Mouse (Mus musculus): ENCODE data around the gene Skil. TPM values are rescaled to one million over a fixed set of nuclear protein-coding genes. Genes with fewer than 3 reads are reported as not detected.

Gene Skil
- total and polyA plus RNA-seq, 2 experiments from 2014 or later: 28.5 to 39.4 TPM

GRCm38 (mm10) chr3:31100026-31100425 lies 5.2 kb downstream of the Skil start:
- ATAC-seq (ENCODE audit: low FRiP score) (no peak), DNase-seq (ENCODE audit: low spot score) (no peak)
- Histone ChIP-seq H3K27ac (ENCODE audit: low read depth, low read length) (no peak overlapping the region), H3K9ac (replicated peaks; ENCODE audit: low read length, poor library complexity, severe bottlenecking) (no peak overlapping the region), H3K27me3 (ENCODE audit: insufficient read depth, low read length) (no peaks in the 10 kb centered on the region), H3K4me1 (ENCODE audit: insufficient read depth, low read length) (peaks cover 17% of the 10 kb centered on the region), H3K36me3 (ENCODE audit: insufficient read depth, low read length) (peaks cover 2% of the 10 kb centered on the region; the same call in 1 of the 2 replicates), H3K4me2 (ENCODE audit: low read depth, low read length, poor library complexity, severe bottlenecking) (peak overlapping the region; percentile 34; the same call in 1 of the 2 replicates), H3K4me3 (ENCODE audit: low read depth, low read length) (no peak overlapping the region), H3K9me3 (ENCODE audit: low read length) (no peaks in the 10 kb centered on the region)
- 82% methylated on average over 5 of the region's 5 CpGs for WGBS
- no peak for TF ChIP-seq CTCF (IDR thresholded peaks at IDR 0.05)

- ATAC-seq (ENCODE audit: low FRiP score) (no peak), DNase-seq (ENCODE audit: low spot score) (no peak)
- Histone ChIP-seq H3K4me3 (ENCODE audit: low read depth, low read length) (no peak overlapping the region), H3K9ac (replicated peaks; ENCODE audit: low read length, poor library complexity, severe bottlenecking) (no peak overlapping the region), H3K4me2 (ENCODE audit: low read depth, low read length, poor library complexity, severe bottlenecking) (no peak overlapping the region), H3K9me3 (ENCODE audit: low read length) (no peaks in the 10 kb centered on the region), H3K4me1 (ENCODE audit: insufficient read depth, low read length) (peaks cover 17% of the 10 kb centered on the region), H3K27me3 (ENCODE audit: insufficient read depth, low read length) (no peaks in the 10 kb centered on the region), H3K36me3 (ENCODE audit: insufficient read depth, low read length) (peaks cover 2% of the 10 kb centered on the region; the same call in 1 of the 2 replicates), H3K27ac (ENCODE audit: low read depth, low read length) (no peak overlapping the region)
- no peak for TF ChIP-seq CTCF (IDR thresholded peaks at IDR 0.05)
- 95% methylated on average over 3 of the region's 3 CpGs for WGBS
These were observed 5.9 kb downstream of the Skil start for GRCm38 (mm10) chr3:31100802-31101201.

GRCm38 (mm10) chr3:31104936-31105335 lies 10.1 kb downstream of the Skil start:
- Histone ChIP-seq H3K27me3 (ENCODE audit: insufficient read depth, low read length) (no peaks in the 10 kb centered on the region), H3K4me2 (ENCODE audit: low read depth, low read length, poor library complexity, severe bottlenecking) (no peak overlapping the region), H3K9ac (replicated peaks; ENCODE audit: low read length, poor library complexity, severe bottlenecking) (no peak overlapping the region), H3K36me3 (ENCODE audit: insufficient read depth, low read length) (no peaks in the 10 kb centered on the region), H3K9me3 (ENCODE audit: low read length) (no peaks in the 10 kb centered on the region), H3K4me1 (ENCODE audit: insufficient read depth, low read length) (peaks cover 6% of the 10 kb centered on the region; the same call in 1 of the 2 replicates), H3K4me3 (ENCODE audit: low read depth, low read length) (no peak overlapping the region), H3K27ac (ENCODE audit: low read depth, low read length) (no peak overlapping the region)
- DNase-seq (ENCODE audit: low spot score): no peak
- 84% methylated on average over 6 of the region's 6 CpGs for whole genome bisulfite sequencing
- no peak for ATAC-seq (ENCODE audit: low FRiP score)
- TF ChIP-seq CTCF (IDR thresholded peaks at IDR 0.05): no peak

GRCm38 (mm10) chr3:31106597-31106996 lies 11.7 kb downstream of the Skil start:
- DNase-seq (ENCODE audit: low spot score) (no peak), ATAC-seq (ENCODE audit: low FRiP score) (no peak)
- no peak for TF ChIP-seq CTCF (IDR thresholded peaks at IDR 0.05)
- Histone ChIP-seq H3K9ac (replicated peaks; ENCODE audit: low read length, poor library complexity, severe bottlenecking) (no peak overlapping the region), H3K27me3 (ENCODE audit: insufficient read depth, low read length) (no peaks in the 10 kb centered on the region), H3K4me2 (ENCODE audit: low read depth, low read length, poor library complexity, severe bottlenecking) (no peak overlapping the region), H3K4me1 (ENCODE audit: insufficient read depth, low read length) (0 out of 2 replicates have a peak, but pooled peaks cover 2% of the 10 kb centered on the region), H3K4me3 (ENCODE audit: low read depth, low read length) (no peak overlapping the region), H3K36me3 (ENCODE audit: insufficient read depth, low read length) (no peaks in the 10 kb centered on the region), H3K9me3 (ENCODE audit: low read length) (no peaks in the 10 kb centered on the region), H3K27ac (ENCODE audit: low read depth, low read length) (no peak overlapping the region)
- WGBS: 89% methylated on average over 6 of the region's 6 CpGs

- no peaks in the 10 kb centered on the region for H3K9me3 ChIP-seq (ENCODE audit: low read length)
- no peak for TF ChIP-seq CTCF (IDR thresholded peaks at IDR 0.05)
- H3K4me3 ChIP-seq (ENCODE audit: low read depth, low read length): no peak overlapping the region
- H3K27ac ChIP-seq (ENCODE audit: low read depth, low read length): 0 out of 2 replicates have a peak overlapping the region, but pooled peaks have one; percentile 12
- 0 out of 2 replicates have a peak, but pooled peaks cover 2% of the 10 kb centered on the region for H3K4me1 ChIP-seq (ENCODE audit: insufficient read depth, low read length)
- ATAC-seq (ENCODE audit: low FRiP score): no peak
- 74% methylated on average over 4 of the region's 4 CpGs for WGBS
- no peaks in the 10 kb centered on the region for H3K36me3 ChIP-seq (ENCODE audit: insufficient read depth, low read length)
- no peaks in the 10 kb centered on the region for H3K27me3 ChIP-seq (ENCODE audit: insufficient read depth, low read length)
- no peak overlapping the region for H3K4me2 ChIP-seq (ENCODE audit: low read depth, low read length, poor library complexity, severe bottlenecking)
- DNase-seq (ENCODE audit: low spot score): no peak
- no peak overlapping the region for H3K9ac ChIP-seq (replicated peaks; ENCODE audit: low read length, poor library complexity, severe bottlenecking)
These were observed 12.8 kb downstream of the Skil start for GRCm38 (mm10) chr3:31107674-31108073.

GRCm38 (mm10) chr3:31109108-31109507 lies 14.2 kb downstream of the Skil start:
- peak; percentile 91 for ATAC-seq (ENCODE audit: low FRiP score)
- DNase-seq (ENCODE audit: low spot score): peak; percentile 48
- Histone ChIP-seq H3K4me3 (ENCODE audit: low read depth, low read length) (no peak overlapping the region), H3K9ac (replicated peaks; ENCODE audit: low read length, poor library complexity, severe bottlenecking) (no peak overlapping the region), H3K36me3 (ENCODE audit: insufficient read depth, low read length) (peaks cover 7% of the 10 kb centered on the region; the same call in 1 of the 2 replicates), H3K27ac (ENCODE audit: low read depth, low read length) (no peak overlapping the region), H3K4me1 (ENCODE audit: insufficient read depth, low read length) (0 out of 2 replicates have a peak, but pooled peaks cover 2% of the 10 kb centered on the region), H3K27me3 (ENCODE audit: insufficient read depth, low read length) (no peaks in the 10 kb centered on the region), H3K4me2 (ENCODE audit: low read depth, low read length, poor library complexity, severe bottlenecking) (no peak overlapping the region), H3K9me3 (ENCODE audit: low read length) (no peaks in the 10 kb centered on the region)
- peak; percentile 76 for TF ChIP-seq CTCF (IDR thresholded peaks at IDR 0.05)
- WGBS: 64% methylated on average over 3 of the region's 3 CpGs
